Mouse (Mus musculus) liver, postnatal 0 days (tissue): Measurements from ENCODE around the gene Abhd14b. TPM values are rescaled to one million over a fixed set of nuclear protein-coding genes. Genes with fewer than 3 reads are reported as not detected.
A peak's percentile ranks its signal among the peaks of the same experiment; 100 is the strongest.

ENCODE experiments used
- ATAC-seq: fragments of 200-750 bp; cut with Nextera tagmentation; 2 replicates; pipeline ENCODE4 v1.8.0; 2017; ENCODE audit warnings: mild to moderate bottlenecking, moderate library complexity
- DNase-seq: peaks from one replicate; pipeline ENCODE4 v3.0.0-alpha.2; 2016
- H3K27ac ChIP-seq: fragments of 300-500 bp; sonication (generic); 2 replicates; pipeline ENCODE4 v1.5.1; 2014; ENCODE audit warnings: antibody characterized with exemption, moderate library complexity, mild to moderate bottlenecking, low read depth
- H3K27me3 ChIP-seq: fragments of 300-500 bp; sonication (generic); 2 replicates; pipeline ENCODE4 v1.6.1; 2014; ENCODE audit warnings: low read length, control low read depth, mixed read lengths; ENCODE audit not compliant: insufficient read depth
- H3K36me3 ChIP-seq: fragments of 300-500 bp; sonication (generic); replicated peaks from 2 replicates; pipeline ENCODE4 v1.6.1; 2014; ENCODE audit warnings: mild to moderate bottlenecking, control low read depth, low read length, moderate library complexity, mixed read lengths; ENCODE audit not compliant: insufficient read depth
- H3K4me1 ChIP-seq: fragments of 300-500 bp; sonication (generic); 2 replicates; pipeline ENCODE4 v1.6.1; 2014; ENCODE audit warnings: antibody characterized with exemption, mild to moderate bottlenecking, control low read depth; ENCODE audit not compliant: insufficient read depth
- H3K4me2 ChIP-seq: fragments of 300-500 bp; sonication (generic); 2 replicates; pipeline ENCODE4 v1.6.1; 2014; ENCODE audit warnings: low read depth, mild to moderate bottlenecking, low read length, moderate library complexity, mixed read lengths
- H3K4me3 ChIP-seq: fragments of 300-500 bp; sonication (generic); 2 replicates; pipeline ENCODE4 v1.5.1; 2014; ENCODE audit warnings: low read depth, low read length
- H3K9ac ChIP-seq: fragments of 300-500 bp; sonication (generic); replicated peaks from 2 replicates; pipeline ENCODE4 v1.6.1; 2014; ENCODE audit warnings: mild to moderate bottlenecking, moderate library complexity
- H3K9me3 ChIP-seq: fragments of 300-500 bp; sonication (generic); 2 replicates; pipeline ENCODE4 v1.6.1; 2016; ENCODE audit warnings: mild to moderate bottlenecking, control low read depth, low read length, mixed read lengths
- CTCF ChIP-seq: sonication (generic); IDR thresholded peaks from 2 replicates; pipeline ENCODE4 v1.5.1; 2016; ENCODE audit warnings: antibody characterized with exemption, low read depth
- EP300 ChIP-seq: IDR thresholded peaks from 2 replicates; pipeline ENCODE4 v1.6.1; 2016; ENCODE audit warnings: antibody characterized with exemption, low read depth, mild to moderate bottlenecking
- WGBS: fragments of 180-500 bp; shearing (Covaris S2); extraction: QIAGEN DNeasy Blood & Tissue Kit; methylation state at CpG from one replicate; pipeline ENCODE4 v1.1.7; 2014; ENCODE audit not compliant: insufficient replicate concordance; 5-methylcytosine and 5-hydroxymethylcytosine counted together
- polyA plus RNA-seq: library from polyadenylated mRNA; unstranded; fragments of >200 nt; fragmentation: Nextera tagmentation; extraction: Ambion mirVana; gene quantifications from 2 replicates; pipeline ENCODE4 v1.2.1, GENCODE M21; 2015

Gene Abhd14b
- polyA plus RNA-seq, 1 experiment from 2014 or later, result 41.4 TPM

DNA sequence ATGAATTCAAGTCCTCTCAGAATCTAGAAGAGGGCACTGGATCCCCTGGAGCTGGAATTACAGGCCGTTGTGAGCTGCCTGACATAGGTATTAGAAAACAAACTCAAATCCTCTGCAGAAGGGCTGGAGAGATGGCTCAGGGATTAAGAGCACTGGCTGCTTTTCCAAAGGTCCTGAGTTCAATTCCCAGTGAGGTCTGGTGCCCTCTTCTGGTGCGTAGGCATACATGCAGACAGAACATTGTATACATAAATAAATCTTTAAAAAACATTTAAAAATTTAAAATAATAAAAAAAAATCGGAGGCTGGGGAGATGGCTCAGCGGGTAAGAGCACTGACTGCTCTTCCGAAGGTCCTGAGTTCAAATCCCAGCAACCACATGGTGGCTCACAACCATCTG is 4.6 kb upstream of the Abhd14b start:
- no peak overlapping the region for H3K4me2 ChIP-seq
- 81% methylated on average over 5 of the region's 5 CpGs for WGBS
- TF ChIP-seq CTCF (peak; percentile 43), EP300 (no peak)
- no peak for ATAC-seq
- no peaks in the 10 kb centered on the region for H3K27me3 ChIP-seq
- peaks cover 30% of the 10 kb centered on the region for H3K4me1 ChIP-seq
- no peak overlapping the region for H3K27ac ChIP-seq
- H3K36me3 ChIP-seq, result no peaks in the 10 kb centered on the region
- H3K4me3 ChIP-seq, result no peak overlapping the region
- H3K9ac ChIP-seq, result no peak overlapping the region
- DNase-seq, result no peak
- H3K9me3 ChIP-seq, result no peaks in the 10 kb centered on the region

DNA sequence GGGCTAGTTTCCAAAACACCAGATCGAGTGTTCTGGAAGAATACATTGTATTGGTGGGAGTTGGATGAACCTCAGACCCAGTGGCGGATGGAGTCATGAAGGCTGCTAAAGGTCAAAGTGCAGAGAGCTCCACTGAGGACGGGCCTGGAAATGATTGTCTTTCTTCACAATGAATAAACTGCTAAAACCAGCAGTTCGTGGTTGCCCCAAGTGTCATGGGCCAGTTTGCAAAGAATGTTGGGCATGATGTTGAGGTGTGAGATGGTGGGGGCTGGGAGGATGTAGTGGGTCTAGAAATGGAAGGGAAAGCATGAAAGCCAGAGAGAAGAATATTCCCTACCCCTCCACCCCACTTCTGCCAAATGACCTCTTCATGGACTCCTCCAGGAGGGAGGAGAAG is 2.4 kb upstream of the Abhd14b start:
- Histone ChIP-seq H3K4me2 (no peak overlapping the region), H3K27ac (no peak overlapping the region), H3K27me3 (no peaks in the 10 kb centered on the region), H3K9ac (no peak overlapping the region), H3K36me3 (no peaks in the 10 kb centered on the region), H3K4me1 (peaks cover 39% of the 10 kb centered on the region), H3K9me3 (no peaks in the 10 kb centered on the region), H3K4me3 (no peak overlapping the region)
- ATAC-seq, result no peak
- WGBS, result 69% methylated on average over 4 of the region's 4 CpGs
- no peak for DNase-seq
- TF ChIP-seq EP300 (no peak), CTCF (no peak)

DNA sequence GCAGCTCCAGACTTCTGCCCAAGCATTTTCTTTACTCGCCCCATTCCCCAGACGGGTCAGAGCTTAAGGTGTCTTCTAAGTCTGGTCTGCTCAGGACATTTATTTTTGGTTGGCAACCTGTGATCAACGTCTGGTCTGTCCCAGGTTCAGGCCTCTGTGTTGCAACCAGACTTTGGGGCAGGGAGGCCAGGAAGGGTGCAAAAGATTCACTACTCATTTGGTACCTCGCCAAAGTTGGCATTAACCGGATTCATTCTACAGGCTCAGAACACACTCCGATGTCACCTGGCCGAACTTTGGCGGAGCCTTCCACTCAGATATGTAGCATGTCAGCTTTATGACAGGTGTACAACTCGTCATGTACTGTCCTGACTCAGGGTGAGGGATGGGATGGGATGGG is 692 bp downstream of the Abhd14b start:
- Histone ChIP-seq H3K27ac (peak overlapping the region; percentile 88), H3K9me3 (no peaks in the 10 kb centered on the region), H3K9ac (peak overlapping the region; percentile 71; the same call in 1 of the 2 replicates), H3K27me3 (0 out of 2 replicates have a peak, but pooled peaks cover 5% of the 10 kb centered on the region), H3K4me1 (peaks cover 51% of the 10 kb centered on the region), H3K4me2 (peak overlapping the region; percentile 78), H3K4me3 (peak overlapping the region; percentile 51), H3K36me3 (no peaks in the 10 kb centered on the region)
- TF ChIP-seq CTCF (no peak), EP300 (no peak)
- ATAC-seq, result peak; percentile 28
- WGBS, result 32% methylated on average over 9 of the region's 9 CpGs
- DNase-seq, result no peak

DNA sequence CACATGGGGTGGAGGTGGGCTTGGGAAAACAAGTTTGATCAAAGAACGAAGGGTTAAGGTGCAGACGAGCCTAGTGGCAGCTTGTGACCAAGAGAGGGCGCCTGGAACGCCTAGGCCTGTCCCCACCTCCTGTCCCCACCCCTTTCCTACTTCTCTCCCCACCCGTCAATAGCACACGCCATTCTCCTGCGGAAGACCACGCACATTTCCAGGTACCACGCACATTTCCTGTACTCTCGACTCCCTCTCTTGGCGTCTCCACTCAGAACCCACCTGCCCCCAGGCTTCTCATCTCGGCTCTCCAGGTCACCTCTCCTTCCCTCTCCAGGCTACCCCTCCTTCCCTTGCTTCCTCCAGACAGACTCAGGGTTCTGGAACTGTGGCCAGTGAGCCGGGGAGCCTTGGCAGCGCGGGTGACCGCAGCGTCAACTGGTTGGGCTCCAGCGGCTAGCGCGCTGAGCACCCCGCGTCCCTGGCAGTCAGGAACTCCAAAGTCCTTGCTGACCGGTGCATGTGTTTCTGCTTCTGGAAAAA is 1.3 kb downstream of the Abhd14b start:
- H3K9me3 ChIP-seq, result no peaks in the 10 kb centered on the region
- ATAC-seq (peak; percentile 41), DNase-seq (peak; percentile 73)
- H3K27ac ChIP-seq, result peak overlapping the region; percentile 88
- under 1% methylated on average over 23 of the region's 23 CpGs for WGBS
- no peak for TF ChIP-seq EP300
- TF ChIP-seq CTCF, result peak; percentile 77
- H3K4me1 ChIP-seq, result peaks cover 55% of the 10 kb centered on the region
- H3K27me3 ChIP-seq, result 0 out of 2 replicates have a peak, but pooled peaks cover 8% of the 10 kb centered on the region
- no peaks in the 10 kb centered on the region for H3K36me3 ChIP-seq
- peak overlapping the region; percentile 71 for H3K9ac ChIP-seq
- H3K4me3 ChIP-seq, result peak overlapping the region; percentile 51
- H3K4me2 ChIP-seq, result peak overlapping the region; percentile 78

DNA sequence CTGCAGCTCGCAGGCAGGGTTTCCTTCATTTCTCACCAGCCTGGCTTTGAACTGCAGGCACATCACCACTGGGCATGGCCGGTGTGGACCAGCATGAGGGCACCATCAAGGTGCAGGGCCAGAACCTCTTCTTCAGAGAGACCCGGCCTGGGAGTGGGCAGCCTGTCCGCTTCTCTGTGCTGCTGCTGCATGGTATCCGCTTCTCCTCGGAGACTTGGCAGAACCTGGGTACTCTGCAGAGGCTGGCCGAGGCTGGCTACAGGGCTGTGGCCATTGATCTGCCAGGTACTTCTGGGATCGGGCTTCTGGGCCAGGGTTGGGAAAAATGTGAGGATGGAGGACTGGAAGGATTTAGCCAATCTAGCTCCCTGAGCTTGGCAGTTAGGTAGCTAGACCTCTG is 2.7 kb downstream of the Abhd14b start:
- H3K27ac ChIP-seq, result no peak overlapping the region
- H3K4me3 ChIP-seq, result no peak overlapping the region
- H3K27me3 ChIP-seq, result peaks cover 13% of the 10 kb centered on the region; the same call in 1 of the 2 replicates
- DNase-seq (no peak), ATAC-seq (no peak)
- 0 out of 2 replicates have a peak overlapping the region, but pooled peaks have one; percentile 7 for H3K9ac ChIP-seq
- peak overlapping the region; percentile 35 for H3K4me2 ChIP-seq
- H3K9me3 ChIP-seq, result no peaks in the 10 kb centered on the region
- H3K36me3 ChIP-seq, result no peaks in the 10 kb centered on the region
- no peak for TF ChIP-seq EP300
- TF ChIP-seq CTCF, result no peak
- H3K4me1 ChIP-seq, result peaks cover 56% of the 10 kb centered on the region
- WGBS, result 76% methylated on average over 8 of the region's 8 CpGs

DNA sequence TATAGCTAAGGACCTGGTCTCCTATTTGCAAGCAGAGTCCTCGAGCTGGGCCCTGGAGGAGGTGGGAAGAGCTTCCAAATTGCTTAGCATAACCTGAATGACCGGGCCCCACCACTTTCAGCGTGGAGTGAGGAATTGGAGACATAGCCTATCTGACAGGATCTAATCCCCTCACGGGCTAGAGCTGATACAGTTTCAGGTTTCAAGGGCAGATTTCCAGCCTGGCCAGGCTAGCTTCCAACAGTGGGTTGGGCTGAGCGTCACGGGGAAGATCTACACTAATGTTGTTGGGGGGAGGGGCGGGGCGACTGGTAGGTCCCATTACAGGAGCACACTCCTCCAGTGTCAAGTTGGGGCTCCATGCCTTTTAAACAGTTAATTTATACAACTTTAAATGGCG is 3.4 kb downstream of the Abhd14b start:
- Histone ChIP-seq H3K4me1 (peaks cover 54% of the 10 kb centered on the region), H3K4me2 (peak overlapping the region; percentile 35)

More for the DNA sequence above, 3.4 kb downstream of the Abhd14b start:
- no peak overlapping the region for H3K27ac ChIP-seq
- no peak overlapping the region for H3K4me3 ChIP-seq
- DNase-seq (peak; percentile 69), ATAC-seq (no peak)
- H3K9ac ChIP-seq, result no peak overlapping the region
- 47% methylated on average over 9 of the region's 9 CpGs for WGBS
- H3K27me3 ChIP-seq, result peaks cover 13% of the 10 kb centered on the region; the same call in 1 of the 2 replicates
- no peaks in the 10 kb centered on the region for H3K9me3 ChIP-seq
- H3K36me3 ChIP-seq, result no peaks in the 10 kb centered on the region
- TF ChIP-seq EP300 (no peak), CTCF (no peak)
